ENCODE assay signal across 7 mouse cellular contexts in the genomic region with DNA sequence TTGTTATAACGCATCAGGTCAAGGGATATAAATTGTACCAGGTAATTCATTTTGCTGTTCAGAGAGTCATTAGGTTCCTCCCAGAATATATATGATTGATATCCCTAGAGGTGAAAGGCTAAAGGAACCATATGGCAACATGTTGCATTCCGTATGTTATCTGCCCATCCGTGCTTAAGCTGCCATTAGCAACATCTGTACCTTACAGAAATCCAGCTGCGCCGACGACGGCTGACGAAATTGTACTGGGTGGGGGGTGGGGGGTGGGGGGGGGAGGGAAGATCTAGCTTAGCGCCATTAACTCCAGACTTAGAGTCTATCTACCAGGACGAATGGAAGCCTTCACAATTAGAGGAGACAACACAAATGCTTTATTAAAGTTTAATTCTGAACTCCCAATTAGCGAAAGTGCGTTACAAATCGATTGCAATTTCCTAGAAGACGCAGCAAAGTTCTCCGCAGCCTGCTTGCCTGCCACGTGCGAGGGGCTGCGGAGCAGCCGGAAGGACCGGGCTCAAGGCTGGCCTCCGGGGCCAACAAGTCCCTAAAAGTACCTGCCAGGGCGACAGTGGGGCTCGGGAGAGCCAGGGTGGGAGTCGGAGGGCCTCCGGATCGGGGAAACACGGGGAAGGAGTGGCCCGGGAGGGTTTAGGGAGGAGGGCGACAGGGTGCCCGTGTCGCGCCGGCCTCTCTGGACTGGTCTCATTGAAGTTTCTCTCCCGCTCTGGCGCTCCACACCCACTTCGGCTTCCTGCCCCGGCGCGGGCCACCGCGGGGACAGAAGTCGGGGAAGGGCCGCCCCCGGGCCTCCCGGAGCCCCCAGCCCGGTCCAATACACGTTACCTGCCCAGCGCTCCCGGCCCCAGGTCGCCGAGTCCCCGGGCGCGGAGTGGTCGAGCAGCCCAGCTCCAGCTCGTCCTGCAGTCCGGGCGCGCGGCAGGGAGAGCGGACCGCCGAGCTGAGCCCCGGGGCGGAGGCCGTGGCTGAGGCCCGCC. TPM values are rescaled to one million over a fixed set of nuclear protein-coding genes. Genes with fewer than 3 reads are reported as not detected.
DNase-seq lines count a peak whose midpoint lies in the region; ATAC-seq and TF ChIP-seq lines count a peak whose summit lies in the region.

No protein-coding gene starts in this region.

- peak; percentile 56 for DNase-seq in NIH3T3 (ENCODE audit: low read depth)
- DNase-seq in cerebellum, adult 11 months = peak; percentile 52
- peak; percentile 79 for DNase-seq in hindbrain, embryonic 10.5 days (ENCODE audit: low spot score)
- peak; percentile 34 for DNase-seq in limb, embryonic 14.5 days (ENCODE audit: low spot score)
- DNase-seq in testis, postnatal 10 days (ENCODE audit: low spot score) = peak; percentile 59

- peaks cover 5% of the 10 kb centered on the region; the same call in 1 of the 2 replicates for H3K4me1 ChIP-seq in forebrain, embryonic 16.5 days (replicated peaks; ENCODE audit: control insufficient read depth, insufficient read depth, low read length)
- H3K4me1 ChIP-seq in hindbrain, embryonic 10.5 days (replicated peaks) = peaks cover 23% of the 10 kb centered on the region
- H3K4me1 ChIP-seq in limb, embryonic 14.5 days (ENCODE audit: control insufficient read depth, insufficient read depth, low read length) = peaks cover 4% of the 10 kb centered on the region; the same call in 1 of the 2 replicates
- 0 out of 2 replicates have a peak, but pooled peaks cover 8% of the 10 kb centered on the region for H3K4me1 ChIP-seq in midbrain, embryonic 13.5 days (replicated peaks)

- peak overlapping the region; percentile 64 for H3K4me3 ChIP-seq in forebrain, embryonic 16.5 days (replicated peaks; ENCODE audit: low read length)
- H3K4me3 ChIP-seq in hindbrain, embryonic 10.5 days = peak overlapping the region; percentile 91
- H3K4me3 ChIP-seq in limb, embryonic 14.5 days (replicated peaks; ENCODE audit: low read length) = peak overlapping the region; percentile 90
- H3K4me3 ChIP-seq in midbrain, embryonic 13.5 days (replicated peaks) = peak overlapping the region; percentile 79

- no peaks in the 10 kb centered on the region for H3K9me3 ChIP-seq in forebrain, embryonic 16.5 days (ENCODE audit: control insufficient read depth, low read length)
- no peaks in the 10 kb centered on the region for H3K9me3 ChIP-seq in hindbrain, embryonic 10.5 days
- no peaks in the 10 kb centered on the region for H3K9me3 ChIP-seq in limb, embryonic 14.5 days (ENCODE audit: control insufficient read depth, low read length)
- H3K9me3 ChIP-seq in midbrain, embryonic 13.5 days = no peaks in the 10 kb centered on the region

- ATAC-seq in forebrain, embryonic 16.5 days = peak; percentile 83
- peak; percentile 83 for ATAC-seq in limb, embryonic 14.5 days (ENCODE audit: low FRiP score, low read depth)
- ATAC-seq in midbrain, embryonic 13.5 days = peak; percentile 93

- peak overlapping the region; percentile 76 for H3K9ac ChIP-seq in forebrain, embryonic 16.5 days (replicated peaks; ENCODE audit: low read depth, low read length)
- peak overlapping the region; percentile 99 for H3K9ac ChIP-seq in limb, embryonic 14.5 days (ENCODE audit: low read depth, low read length, severe bottlenecking)
- peak overlapping the region; percentile 84 for H3K9ac ChIP-seq in midbrain, embryonic 13.5 days (replicated peaks)

- no peak overlapping the region for H3K27ac ChIP-seq in forebrain, embryonic 16.5 days (ENCODE audit: low read length)
- H3K27ac ChIP-seq in hindbrain, embryonic 10.5 days = peak overlapping the region; percentile 98
- peak overlapping the region; percentile 93 for H3K27ac ChIP-seq in limb, embryonic 14.5 days (replicated peaks; ENCODE audit: low read depth, low read length)
- H3K27ac ChIP-seq in midbrain, embryonic 13.5 days = peak overlapping the region; percentile 60

- peak overlapping the region; percentile 71 for H3K4me2 ChIP-seq in forebrain, embryonic 16.5 days (ENCODE audit: low read length)
- peak overlapping the region; percentile 64 for H3K4me2 ChIP-seq in limb, embryonic 14.5 days (replicated peaks; ENCODE audit: low read depth, low read length, severe bottlenecking)
- H3K4me2 ChIP-seq in midbrain, embryonic 13.5 days (replicated peaks) = peak overlapping the region; percentile 83

- no peak for TF ChIP-seq POLR2A in limb, embryonic 14.5 days (IDR thresholded peaks at IDR 0.05; ENCODE audit: borderline replicate concordance, extremely low read depth, insufficient read depth, insufficient read length)

- no peaks in the 10 kb centered on the region for H3K36me3 ChIP-seq in forebrain, embryonic 16.5 days (ENCODE audit: control insufficient read depth, insufficient read depth)
- no peaks in the 10 kb centered on the region for H3K36me3 ChIP-seq in hindbrain, embryonic 10.5 days
- no peaks in the 10 kb centered on the region for H3K36me3 ChIP-seq in limb, embryonic 14.5 days (ENCODE audit: control insufficient read depth, insufficient read depth, low read length)
- H3K36me3 ChIP-seq in midbrain, embryonic 13.5 days = no peaks in the 10 kb centered on the region

- under 1% methylated on average over 62 of the region's 67 CpGs for WGBS in forebrain, embryonic 16.5 days
- WGBS in hindbrain, embryonic 10.5 days = under 1% methylated on average over 67 of the region's 67 CpGs
- 2% methylated on average over 37 of the region's 67 CpGs for WGBS in limb, embryonic 14.5 days
- under 1% methylated on average over 31 of the region's 67 CpGs for WGBS in midbrain, embryonic 13.5 days

- H3K27me3 ChIP-seq in forebrain, embryonic 16.5 days (replicated peaks; ENCODE audit: control insufficient read depth, insufficient read depth, low read length) = no peaks in the 10 kb centered on the region
- H3K27me3 ChIP-seq in hindbrain, embryonic 10.5 days (ENCODE audit: insufficient read depth, poor library complexity, severe bottlenecking) = peaks cover 19% of the 10 kb centered on the region
- no peaks in the 10 kb centered on the region for H3K27me3 ChIP-seq in limb, embryonic 14.5 days (ENCODE audit: control insufficient read depth, insufficient read depth, low read length)
- H3K27me3 ChIP-seq in midbrain, embryonic 13.5 days = peaks cover 57% of the 10 kb centered on the region

RNA-seq across cellular contexts. Expression of a gene that starts 0.5 kb away (rescaled TPM):
- 25.9 and 28.5 TPM in 2 replicates for polyA plus RNA-seq in forebrain, embryonic 16.5 days (2015; fragmentation: Nextera tagmentation; extraction: Ambion mirVana)
- polyA plus RNA-seq in hindbrain, embryonic 10.5 days (2016; fragmentation: Nextera tagmentation; extraction: Ambion mirVana) = 6.0 and 9.6 TPM in 2 replicates
- polyA plus RNA-seq in limb, embryonic 14.5 days (2012; rRNA removed) = 6.4 and 8.7 TPM in 2 replicates
- polyA plus RNA-seq in limb, embryonic 14.5 days (2014; fragmentation: Nextera tagmentation; extraction: Ambion mirVana) = 5.5 and 5.8 TPM in 2 replicates
- polyA plus RNA-seq in midbrain, embryonic 13.5 days (2015; fragmentation: Nextera tagmentation; extraction: Ambion mirVana) = 39.8 and 49.1 TPM in 2 replicates
